Mouse (Mus musculus) telencephalon, adult 2 months (tissue): ENCODE results near the gene Plod3.
"Not testable (repeated sequence)": the region's sequence is repeated elsewhere in the genome, so short reads cannot be mapped to it uniquely, and the experiment has no call there.

Experiments used
- DNase-seq: peaks from one replicate; pipeline ENCODE4 v3.0.0-alpha.2; 2011; ENCODE audit warnings: low read depth, low spot score

Gene Plod3

DNA sequence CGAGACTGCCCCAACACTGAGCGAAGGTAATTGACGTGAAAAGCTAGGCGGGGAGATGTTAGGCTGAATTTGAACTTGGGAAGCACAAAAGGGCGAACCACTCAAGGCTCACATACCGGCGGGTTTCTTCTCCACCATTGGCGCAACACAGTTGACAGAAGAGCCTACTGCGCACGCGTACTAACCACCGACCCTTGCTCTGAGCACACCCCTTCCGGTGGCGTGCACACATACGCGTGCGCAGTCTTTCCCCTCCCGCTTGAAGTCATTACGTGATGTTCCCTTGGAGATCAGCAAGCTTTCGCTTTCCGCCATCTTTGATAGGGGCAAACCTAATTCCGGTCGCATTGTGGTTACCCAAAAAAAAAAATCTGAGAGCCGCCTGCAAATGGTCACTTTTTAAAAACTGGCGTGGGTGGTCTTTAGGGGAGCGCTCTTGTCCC, at the start of gene Plod3:
TSS of gene Plod3 (plus strand) at position 325 of the 443 bp plus-strand sequence.
- peak; percentile 99 for DNase-seq

DNA sequence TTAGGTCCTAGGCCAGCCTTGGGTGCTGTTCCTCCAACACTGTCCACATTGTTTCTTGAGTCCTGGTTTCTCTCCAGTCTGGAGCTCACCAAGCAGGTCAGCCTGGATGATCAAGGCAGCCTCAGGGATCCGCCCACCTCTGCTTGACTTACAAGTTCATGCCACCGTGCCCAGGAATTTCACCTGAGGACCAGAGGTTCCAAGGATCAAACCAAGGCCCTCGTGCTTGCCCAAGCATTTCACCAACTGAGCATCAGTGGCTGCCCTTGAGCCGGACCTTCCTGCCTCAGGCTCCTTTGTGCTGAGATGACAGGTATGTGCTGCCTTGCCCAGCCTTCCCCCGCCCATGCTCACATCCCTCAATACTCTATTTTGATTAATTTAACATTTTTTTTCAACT, 49.2 kb upstream of the Plod3 start:
- no peak for DNase-seq

DNA sequence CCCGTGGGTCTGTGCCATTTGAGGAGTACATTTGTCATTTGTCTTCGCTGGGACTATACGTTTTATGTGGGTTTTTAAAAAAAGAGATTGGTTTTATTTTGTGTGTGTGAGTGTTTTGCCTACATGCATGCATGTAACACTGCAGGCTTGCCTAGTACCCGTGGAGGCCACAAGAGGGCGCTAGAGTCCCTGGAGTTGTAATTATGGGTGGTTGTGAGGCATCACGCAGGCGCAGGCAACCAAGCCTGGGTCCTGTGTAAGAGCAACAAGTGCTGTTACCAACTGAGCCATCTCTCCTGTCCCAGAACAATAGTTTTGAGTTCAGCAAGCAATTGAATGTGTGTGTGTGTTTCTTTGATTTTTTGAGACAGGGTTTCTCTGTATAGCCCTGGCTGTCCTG, 47.5 kb upstream of the Plod3 start:
- DNase-seq: no peak

DNA sequence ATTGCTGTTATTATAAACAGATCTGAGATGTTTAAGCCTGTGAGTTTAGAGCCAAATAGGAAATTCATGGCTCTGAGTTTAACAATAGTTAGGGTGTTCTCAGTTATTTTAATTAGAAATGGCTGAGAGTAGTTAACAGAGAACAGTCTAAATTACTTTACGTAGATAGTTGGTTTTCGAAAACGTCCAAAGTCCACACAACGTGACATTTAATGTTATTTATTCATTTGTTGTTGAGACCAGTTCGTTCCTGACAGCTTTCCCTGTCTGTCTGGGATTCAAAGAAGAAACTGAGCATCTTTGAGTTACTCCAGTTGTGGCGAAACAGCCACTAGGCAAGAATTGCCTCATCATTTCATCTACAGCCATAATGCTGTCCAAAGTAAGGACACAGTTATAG, 46.8 kb upstream of the Plod3 start:
- not testable (repeated sequence) for DNase-seq

DNA sequence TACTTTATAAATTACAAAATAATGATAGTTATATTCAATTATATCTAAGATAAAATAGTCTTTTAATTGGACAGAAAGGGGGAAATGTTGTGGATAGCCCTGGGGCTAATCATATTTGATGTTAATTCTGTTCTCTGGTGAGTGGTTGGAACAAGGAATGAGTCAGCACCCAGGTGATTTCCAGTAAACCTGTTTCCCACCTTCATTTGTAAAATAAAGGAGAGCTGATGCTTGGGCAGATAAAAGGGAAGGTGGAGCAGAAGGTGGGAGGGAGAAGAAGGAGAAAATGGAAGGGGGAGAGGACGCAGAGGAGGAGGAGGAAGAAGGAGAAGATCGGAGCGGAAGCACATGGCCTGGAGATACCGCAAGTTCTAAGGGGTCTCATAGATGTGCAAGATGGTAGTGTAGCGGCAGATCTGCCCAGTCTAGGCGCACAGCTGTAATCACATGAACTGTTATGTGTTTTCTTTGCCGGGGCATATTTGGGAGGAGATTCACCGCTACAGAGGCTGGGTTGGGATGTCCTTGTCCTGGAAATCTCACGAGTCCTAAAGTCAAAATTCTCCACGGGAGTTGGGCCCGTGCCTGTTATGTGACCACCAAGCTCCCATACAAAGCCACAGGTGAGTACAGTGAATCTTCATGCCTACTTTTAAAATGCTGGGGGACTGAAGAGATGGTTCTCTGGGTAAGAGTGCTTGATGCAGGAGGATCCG, 45.8 kb upstream of the Plod3 start:
- DNase-seq: no peak

DNA sequence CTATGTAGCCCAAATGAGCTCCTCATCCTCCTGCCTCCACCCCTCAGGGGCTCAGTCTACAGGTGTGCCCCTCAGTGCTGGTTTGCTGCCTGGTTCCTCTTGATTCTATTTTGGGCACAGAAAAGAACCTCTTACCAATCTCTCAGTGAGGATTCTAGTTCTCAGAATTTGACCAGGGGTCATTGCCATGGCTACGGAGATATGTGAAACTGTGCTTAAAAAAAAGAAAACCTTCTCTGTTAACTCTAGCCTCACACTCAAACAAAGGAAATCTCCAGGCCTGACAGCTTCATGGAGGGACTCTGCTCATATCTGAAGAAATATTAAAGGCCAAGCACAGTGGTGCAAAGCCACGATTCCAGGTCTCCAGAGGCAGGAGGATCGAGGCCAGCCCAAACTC, 44.0 kb upstream of the Plod3 start:
- DNase-seq: no peak

DNA sequence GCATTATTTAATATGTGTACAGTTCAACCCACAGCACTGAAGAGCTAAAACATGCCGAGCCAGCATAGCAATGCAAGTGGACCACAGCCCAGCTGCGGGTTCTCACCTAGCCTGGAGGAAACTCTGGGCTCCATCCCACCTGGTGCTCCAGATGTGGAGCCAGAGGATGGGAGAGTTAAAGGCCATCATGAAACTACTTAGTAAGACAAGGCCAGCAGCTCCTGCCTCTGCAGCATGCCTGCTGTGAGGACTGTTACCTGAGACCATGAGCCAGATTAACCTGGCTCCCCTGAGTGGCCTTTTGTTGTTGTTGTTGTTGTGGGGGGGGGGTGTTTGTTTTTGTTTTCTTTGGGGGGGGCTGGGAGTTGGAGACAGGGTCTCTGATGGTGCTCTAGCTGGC, 43.4 kb upstream of the Plod3 start:
- no peak for DNase-seq

DNA sequence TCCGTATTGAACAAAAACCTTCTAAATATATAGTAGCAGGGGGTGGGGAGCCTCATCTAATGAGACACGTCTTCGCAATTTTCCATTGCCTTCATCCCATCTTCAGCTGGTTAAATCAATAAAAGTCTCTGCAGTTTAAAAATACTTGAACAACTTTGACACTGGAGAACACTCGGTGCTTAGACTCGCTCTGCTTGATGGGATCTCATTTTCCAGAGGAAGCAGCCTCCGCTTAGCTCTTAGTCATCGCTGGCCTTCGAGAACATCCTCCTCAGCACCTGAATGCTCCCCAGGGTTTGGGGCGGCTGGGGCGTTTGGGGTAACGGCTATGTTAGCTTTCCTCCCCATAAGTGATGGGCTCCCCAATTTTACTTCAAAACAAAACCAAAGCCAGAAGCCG, 41.7 kb upstream of the Plod3 start:
- peak; percentile 63 for DNase-seq

DNA sequence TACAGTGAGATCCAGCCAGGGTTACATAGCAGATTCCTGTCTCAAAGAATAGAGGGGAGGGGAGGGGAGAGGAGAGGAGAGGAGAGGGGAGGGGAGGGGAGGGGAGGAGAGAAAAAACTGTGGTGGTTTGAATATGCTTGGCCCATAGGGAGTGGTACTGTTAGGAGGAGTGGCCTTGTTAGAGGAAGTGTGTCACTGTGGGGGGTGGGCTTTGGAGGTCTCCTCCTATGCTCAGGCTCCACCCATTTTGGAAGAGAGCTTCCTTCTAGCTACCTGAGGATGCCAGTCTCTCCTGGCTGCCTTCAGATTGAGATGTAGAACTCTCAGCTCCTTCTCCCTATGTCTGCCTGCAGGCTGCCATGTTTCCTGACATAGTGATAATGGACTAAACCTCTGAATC, 38.9 kb upstream of the Plod3 start:
- no peak for DNase-seq

DNA sequence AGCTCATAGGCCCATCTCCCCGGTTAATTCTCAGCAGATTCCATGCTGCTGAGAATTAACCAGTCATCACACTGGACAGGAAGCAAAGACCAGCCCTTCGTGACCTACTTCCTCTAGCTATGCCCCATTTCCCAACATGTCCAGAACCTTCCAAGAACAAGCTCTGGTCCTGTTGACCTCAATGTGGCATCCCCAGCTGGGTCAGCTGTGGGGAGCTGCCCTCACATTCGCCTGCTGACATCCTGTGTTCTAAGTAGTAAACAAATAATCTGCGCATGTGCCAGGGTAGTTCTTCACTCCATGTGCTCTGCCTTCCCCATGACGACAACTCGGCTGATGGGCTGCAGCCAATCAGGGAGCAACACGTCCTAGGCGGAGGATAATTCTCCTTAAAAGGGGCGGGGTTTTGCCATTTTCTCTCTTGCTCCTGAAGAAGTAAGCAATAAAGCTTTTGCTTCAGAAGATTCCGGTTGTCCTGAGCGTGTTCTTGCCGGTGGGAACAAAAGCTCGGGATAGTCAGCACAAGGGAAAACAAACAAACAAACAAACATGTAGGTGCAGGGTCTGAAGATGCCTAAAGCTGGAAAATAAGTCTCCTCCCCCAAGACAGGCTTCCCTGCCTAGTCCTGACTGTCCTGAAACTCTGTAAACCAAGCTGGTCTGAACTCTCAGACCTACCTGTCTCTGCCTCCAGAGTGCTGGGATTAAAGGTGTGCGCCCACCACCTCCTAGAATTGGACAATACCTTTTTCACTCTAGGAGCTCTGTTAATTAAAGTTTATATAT, 37.1 kb upstream of the Plod3 start:
- DNase-seq: not testable (repeated sequence)

DNA sequence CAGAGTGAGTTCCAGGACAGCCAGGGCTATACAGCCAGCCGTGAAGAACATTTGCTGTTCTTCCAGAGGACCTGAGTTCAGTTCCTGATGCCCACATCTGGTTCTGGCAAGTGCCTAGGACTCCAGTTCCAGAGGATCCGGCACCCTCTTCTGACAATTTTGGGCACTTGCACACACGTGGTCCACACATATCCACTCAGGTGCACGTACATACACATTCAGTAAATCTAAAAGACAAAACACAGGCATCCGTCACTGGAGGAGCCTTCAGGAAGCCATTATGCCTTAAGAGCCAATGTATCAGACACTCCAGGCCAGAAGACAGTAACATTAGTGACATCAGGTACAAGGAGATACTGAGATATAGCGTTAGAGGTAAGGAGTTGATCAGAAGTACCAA, 36.3 kb upstream of the Plod3 start:
- DNase-seq: no peak

DNA sequence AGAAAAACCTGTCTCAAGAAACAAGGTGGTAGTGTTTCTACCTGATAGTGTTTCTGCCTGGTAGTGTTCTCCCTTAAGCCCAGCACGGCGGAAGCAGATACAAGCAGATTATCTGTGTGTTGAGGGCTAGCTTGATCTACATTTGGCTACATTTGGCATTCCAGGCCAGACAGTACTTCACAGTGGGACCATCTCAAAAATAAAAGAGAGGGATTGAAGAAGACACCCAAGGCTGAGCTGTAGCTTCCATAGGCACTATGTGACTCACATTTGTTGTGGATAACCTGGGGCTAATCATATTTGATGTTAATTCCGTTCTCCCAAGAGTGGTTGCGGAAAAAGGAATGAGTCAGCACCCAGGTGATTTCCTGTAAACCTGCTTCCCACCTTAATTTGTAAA, 34.7 kb upstream of the Plod3 start:
- DNase-seq: no peak

DNA sequence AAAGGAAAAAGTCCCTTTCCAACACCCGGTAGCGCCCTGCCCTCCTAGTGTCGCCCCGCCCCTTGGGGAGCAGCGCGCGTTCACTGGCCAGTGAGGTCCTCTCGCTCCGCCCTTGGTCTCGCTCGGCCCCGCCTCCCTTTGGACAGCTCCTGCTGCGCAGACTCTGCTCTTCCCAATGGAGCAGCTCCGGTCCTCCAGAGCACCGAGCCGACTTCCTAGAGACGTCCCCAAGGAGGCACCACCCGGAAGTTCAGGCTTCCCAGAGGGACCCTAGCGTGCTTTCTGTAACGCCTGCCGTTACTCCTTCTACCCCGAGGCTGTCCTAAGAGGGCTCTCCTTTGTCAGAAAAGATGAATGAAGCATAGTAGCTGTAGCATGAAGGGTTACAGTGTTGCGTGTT, 33.8 kb upstream of the Plod3 start, which contains the start of gene Fis1:
TSS of gene Fis1 (plus strand) at position 261 of the 400 bp plus-strand sequence.
- peak; percentile 97 for DNase-seq

DNA sequence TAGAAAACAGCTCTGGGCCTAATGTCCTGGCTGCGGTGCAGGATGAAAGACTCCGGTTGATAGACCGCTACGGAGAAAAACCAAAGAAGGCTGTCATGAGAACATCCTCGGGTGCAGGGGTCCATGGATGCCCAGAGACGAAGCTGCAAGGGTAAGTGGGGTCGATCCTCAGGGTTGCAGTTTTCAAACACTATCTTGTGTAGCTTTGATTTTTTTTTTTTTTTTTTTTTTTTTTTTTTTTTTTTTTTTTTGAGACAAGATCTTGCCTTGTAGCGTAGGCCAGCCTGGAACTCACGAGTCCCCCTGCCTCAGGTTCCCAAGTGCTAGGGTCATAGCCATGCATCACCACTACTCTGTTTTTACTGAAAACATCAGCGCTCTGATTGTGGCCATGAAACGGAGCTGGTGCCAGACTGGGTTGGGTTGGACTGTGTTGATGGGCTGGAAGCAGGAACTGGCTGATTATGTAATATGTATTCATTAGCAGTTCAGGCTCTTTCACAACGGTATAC, 33.3 kb upstream of the Plod3 start:
- DNase-seq: no peak

DNA sequence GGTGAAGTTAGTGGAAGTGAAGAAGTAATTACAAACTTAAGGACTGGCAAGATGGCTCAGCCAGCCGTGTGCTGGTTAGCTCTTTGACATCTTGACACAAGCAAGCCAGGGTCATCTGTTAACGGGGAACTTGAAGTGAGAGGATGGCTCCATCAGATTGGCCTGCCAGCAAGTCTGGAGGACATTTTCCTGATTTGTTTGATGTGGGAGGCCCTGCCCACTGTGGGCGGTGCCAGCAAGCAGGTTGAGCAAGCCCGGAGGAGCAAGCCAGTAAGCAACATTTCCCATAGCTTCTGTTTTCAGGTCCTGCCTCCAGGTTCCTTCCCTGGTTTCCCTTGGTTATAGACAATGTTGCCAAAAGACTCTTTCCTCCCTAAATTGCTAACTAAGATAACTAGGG, 31.2 kb upstream of the Plod3 start:
- DNase-seq: no peak

DNA sequence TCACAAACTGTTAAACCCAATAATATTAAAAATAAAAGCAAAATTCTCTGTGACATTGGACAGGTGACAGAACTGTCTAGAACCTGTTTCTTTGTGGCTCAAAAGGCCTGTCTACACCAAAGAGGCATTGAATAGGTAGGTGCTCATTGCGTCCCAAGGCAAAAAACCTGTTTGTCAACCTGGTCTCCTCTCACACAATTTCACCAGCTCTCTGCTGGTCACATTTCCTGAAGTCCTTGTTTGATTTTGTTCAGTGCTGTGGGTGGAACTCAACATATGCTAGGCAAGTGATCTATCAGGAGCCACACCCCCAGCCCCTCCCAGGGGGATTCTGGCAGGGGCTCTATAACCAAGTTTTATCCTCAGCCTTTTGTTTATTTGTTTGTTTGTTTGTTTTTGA, 29.6 kb upstream of the Plod3 start:
- DNase-seq: no peak

DNA sequence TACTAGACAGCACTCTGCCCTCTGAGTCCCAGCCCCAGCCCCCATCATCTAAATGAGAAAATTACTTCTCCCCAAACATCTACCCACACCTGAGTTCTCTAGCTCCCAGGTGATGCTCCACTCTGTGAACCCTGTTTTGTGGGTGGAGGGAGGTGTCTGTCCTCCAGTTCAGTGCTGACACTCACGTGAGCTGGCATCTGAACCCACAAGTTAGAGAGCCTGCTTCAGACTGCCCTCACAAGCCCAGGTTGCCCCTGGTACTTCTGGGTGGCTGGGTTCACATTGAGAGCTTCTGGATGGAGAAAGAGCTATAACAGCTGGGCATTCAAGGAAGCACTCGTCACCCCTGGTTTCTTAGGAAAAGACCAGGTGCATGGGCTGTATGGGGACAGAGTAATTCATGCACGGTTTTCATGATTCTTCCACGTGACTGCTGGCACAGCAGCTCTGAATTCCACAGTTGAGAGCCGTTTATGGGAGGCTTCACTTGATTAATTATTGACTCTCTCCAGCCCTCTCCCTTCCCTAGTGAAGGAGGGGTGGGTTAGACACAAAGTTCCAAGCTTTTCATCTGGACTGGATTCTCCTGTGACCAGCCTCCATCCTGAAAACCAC, 27.7 kb upstream of the Plod3 start:
- no peak for DNase-seq

DNA sequence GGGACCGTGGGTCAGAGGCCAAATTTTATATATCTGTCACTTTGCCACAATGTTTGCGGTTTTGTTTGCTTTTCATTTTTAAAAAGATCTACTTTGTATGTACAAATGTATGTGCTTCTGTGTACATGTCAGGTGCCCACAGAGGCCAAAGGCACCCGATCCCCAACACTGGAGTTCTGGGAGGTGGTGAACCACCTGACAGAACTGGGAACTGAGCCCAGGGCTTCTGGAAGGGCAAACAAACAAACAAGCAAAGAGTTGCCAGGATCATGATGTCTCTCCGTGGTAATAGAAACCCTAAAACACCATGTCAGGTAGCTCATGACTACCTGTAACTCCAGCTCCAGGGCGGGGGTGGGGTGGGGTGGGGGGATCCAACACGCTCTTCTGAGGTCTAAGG, 26.8 kb upstream of the Plod3 start:
- DNase-seq: no peak

DNA sequence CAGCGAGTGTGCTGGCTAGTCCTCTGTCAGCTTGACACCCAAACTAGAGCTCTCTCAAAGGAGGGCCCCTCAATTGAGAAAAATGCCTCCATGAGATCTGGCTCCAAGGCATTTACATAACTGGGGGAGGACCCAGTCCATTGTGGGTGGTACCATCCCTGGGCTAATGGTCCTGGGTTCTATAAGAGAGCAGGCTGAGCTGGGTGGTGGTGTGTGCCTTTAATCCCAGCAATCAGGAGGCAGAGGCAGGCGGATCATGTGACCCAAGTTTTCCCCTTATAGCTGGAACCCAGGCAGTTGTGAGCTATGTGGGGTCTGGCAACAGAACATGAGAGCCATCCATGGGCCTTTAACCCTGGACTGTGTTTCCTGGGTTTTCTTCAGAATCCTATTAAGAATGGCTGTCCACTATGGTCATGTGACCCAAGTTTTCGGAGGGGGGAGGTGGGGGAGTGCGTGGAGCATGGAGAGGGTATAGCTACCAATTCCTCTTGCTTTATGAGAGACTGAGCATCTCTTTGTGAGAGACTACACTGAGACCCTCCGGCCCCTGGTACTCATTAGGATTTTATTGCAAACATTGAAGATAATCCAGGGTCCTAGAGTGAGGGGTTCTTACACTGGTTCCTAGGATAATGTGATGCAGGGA, 25.4 kb upstream of the Plod3 start:
- DNase-seq: no peak

DNA sequence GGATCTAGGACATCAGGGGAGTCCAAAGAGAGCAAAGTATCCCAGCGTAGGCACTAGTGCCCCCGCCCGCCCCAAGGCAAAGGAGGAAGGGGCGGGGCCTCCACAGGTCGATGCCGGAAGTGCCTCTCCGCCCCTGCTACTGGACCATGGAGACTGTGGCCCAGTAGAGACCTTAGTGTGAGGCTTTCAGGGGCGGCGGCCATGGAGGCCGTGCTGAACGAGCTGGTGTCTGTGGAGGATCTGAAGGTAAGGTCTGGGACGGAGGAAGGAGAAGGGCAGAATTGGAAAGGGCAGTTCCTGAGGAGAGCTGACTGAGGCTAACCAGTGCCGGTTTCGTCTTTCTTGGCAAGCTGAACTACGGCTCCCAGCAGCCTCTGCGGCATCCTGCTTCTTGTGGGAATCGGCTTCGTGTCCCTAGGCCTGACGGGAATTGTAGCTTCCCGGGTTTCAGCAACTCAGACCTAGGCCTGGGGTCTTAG, 24.8 kb upstream of the Plod3 start:
- peak; percentile 96 for DNase-seq

DNA sequence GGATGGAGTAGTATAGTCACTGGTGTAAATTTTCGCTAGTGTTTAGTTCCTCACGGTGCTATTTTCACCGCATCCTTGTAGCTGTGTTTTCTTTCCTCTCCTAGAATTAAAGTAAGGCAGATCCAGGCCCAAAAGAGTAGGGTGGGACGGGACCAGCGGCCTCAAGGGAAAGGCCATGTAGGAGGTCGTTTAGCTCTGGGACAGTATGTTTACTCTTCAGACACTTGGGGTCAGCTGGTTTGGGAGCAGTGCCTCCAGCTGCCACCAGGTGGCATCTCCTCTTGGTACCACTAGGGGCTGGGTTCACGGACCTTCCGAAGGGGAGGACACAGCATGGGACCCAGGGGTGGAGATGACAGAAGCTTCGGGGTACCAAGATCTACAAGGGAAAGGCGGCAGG, 24.3 kb upstream of the Plod3 start:
- peak; percentile 51 for DNase-seq
